Mouse (Mus musculus): ENCODE measurements around the gene Mrps14. TPM values are rescaled to one million over a fixed set of nuclear protein-coding genes. Genes with fewer than 3 reads are reported as not detected.

The Mrps14 gene
- polyA plus RNA-seq, 1 experiment, result 72.2 TPM

GRCm38 (mm10) chr1:160212703-160213669 lies 18.0 kb downstream of the Mrps14 start, which contains the start of gene Cacybp:
Gene Cacybp (minus strand): TSS chr1:160212875.
- Histone ChIP-seq H3K27me3 (ENCODE audit: control insufficient read depth, insufficient read depth, insufficient read length) (no peaks in the 10 kb centered on the region), H3ac (ENCODE audit: control insufficient read depth, insufficient read length) (peak within 1 kb of the TSS; percentile 51), H3K79me2 (ENCODE audit: control insufficient read depth, insufficient read depth) (peaks cover 45% of the 10 kb centered on the region), H3K36me3 (ENCODE audit: control insufficient read depth, insufficient read depth) (no peaks in the 10 kb centered on the region), H3K4me2 (ENCODE audit: low read depth) (peak within 1 kb of the TSS; percentile 95), H3K4me3 (peak within 1 kb of the TSS; percentile 70)
- TF ChIP-seq MYOD1 (IDR thresholded peaks at IDR 0.05; ENCODE audit: control insufficient read depth in 1 of 3, insufficient read length in 2 of 3, low read depth in 2 of 3) (no peak), POLR2AphosphoS2 (IDR thresholded peaks at IDR 0.05; ENCODE audit: insufficient read length, low read depth) (peak; percentile 89), POLR2A (IDR thresholded peaks at IDR 0.05; ENCODE audit: insufficient read length, low read depth) (peak; percentile 96), E2F4 (IDR thresholded peaks at IDR 0.05; ENCODE audit: insufficient read depth) (peak; percentile 4), SRF (IDR thresholded peaks at IDR 0.05; ENCODE audit: control insufficient read depth, insufficient read length, low read depth) (peak; percentile 31)

GRCm38 (mm10) chr1:160214171-160214570 lies 19.2 kb downstream of the Mrps14 start:
- no peak overlapping the region for H3ac ChIP-seq (ENCODE audit: control insufficient read depth, insufficient read length)
- H3K36me3 ChIP-seq (ENCODE audit: control insufficient read depth, insufficient read depth), result no peaks in the 10 kb centered on the region
- H3K79me2 ChIP-seq (ENCODE audit: control insufficient read depth, insufficient read depth), result peaks cover 37% of the 10 kb centered on the region
- peak overlapping the region; percentile 70 for H3K4me3 ChIP-seq
- H3K4me2 ChIP-seq (ENCODE audit: low read depth), result peak overlapping the region; percentile 95
- TF ChIP-seq CEBPB (IDR thresholded peaks at IDR 0.05; ENCODE audit: insufficient read depth, poor library complexity, severe bottlenecking) (no peak), MYOG (IDR thresholded peaks at IDR 0.05; ENCODE audit: control insufficient read depth in 1 of 3, insufficient read depth in 1 of 3, insufficient read length in 2 of 3, low read depth in 2 of 3) (no peak), TCF3 (IDR thresholded peaks at IDR 0.05; ENCODE audit: insufficient read length, low read depth) (no peak), USF1 (IDR thresholded peaks at IDR 0.05; ENCODE audit: low read depth) (no peak), POLR2A (IDR thresholded peaks at IDR 0.05; ENCODE audit: insufficient read length, low read depth) (no peak), SRF (IDR thresholded peaks at IDR 0.05; ENCODE audit: control insufficient read depth, insufficient read length, low read depth) (no peak), MAX (IDR thresholded peaks at IDR 0.05; ENCODE audit: low read depth) (no peak), REST (IDR thresholded peaks at IDR 0.05; ENCODE audit: insufficient read depth, insufficient read length) (no peak), MYOD1 (IDR thresholded peaks at IDR 0.05; ENCODE audit: control insufficient read depth in 1 of 3, insufficient read length in 2 of 3, low read depth in 2 of 3) (no peak), TCF12 (IDR thresholded peaks at IDR 0.05; ENCODE audit: insufficient read depth, poor library complexity, severe bottlenecking) (no peak), E2F4 (IDR thresholded peaks at IDR 0.05; ENCODE audit: insufficient read depth) (no peak), POLR2AphosphoS2 (IDR thresholded peaks at IDR 0.05; ENCODE audit: insufficient read length, low read depth) (no peak)
- H3K27me3 ChIP-seq (ENCODE audit: control insufficient read depth, insufficient read depth, insufficient read length), result no peaks in the 10 kb centered on the region

- no peaks in the 10 kb centered on the region for H3K36me3 ChIP-seq (ENCODE audit: control insufficient read depth, insufficient read depth)
- no peak overlapping the region for H3K4me3 ChIP-seq
- no peak for TF ChIP-seq TCF12 (IDR thresholded peaks at IDR 0.05; ENCODE audit: insufficient read depth, poor library complexity, severe bottlenecking)
- H3K79me2 ChIP-seq (ENCODE audit: control insufficient read depth, insufficient read depth), result peaks cover 7% of the 10 kb centered on the region
- no peak overlapping the region for H3ac ChIP-seq (ENCODE audit: control insufficient read depth, insufficient read length)
- no peak overlapping the region for H3K4me2 ChIP-seq (ENCODE audit: low read depth)
- H3K27me3 ChIP-seq (ENCODE audit: control insufficient read depth, insufficient read depth, insufficient read length), result no peaks in the 10 kb centered on the region
Observed at GRCm38 (mm10) chr1:160217898-160218297, 22.9 kb downstream of the Mrps14 start.

- no peaks in the 10 kb centered on the region for H3K36me3 ChIP-seq (ENCODE audit: control insufficient read depth, insufficient read depth)
- no peaks in the 10 kb centered on the region for H3K79me2 ChIP-seq (ENCODE audit: control insufficient read depth, insufficient read depth)
- no peak overlapping the region for H3K4me3 ChIP-seq
- no peak for TF ChIP-seq POLR2A (IDR thresholded peaks at IDR 0.05; ENCODE audit: insufficient read length, low read depth)
- TF ChIP-seq REST (IDR thresholded peaks at IDR 0.05; ENCODE audit: insufficient read depth, insufficient read length), result no peak
- TF ChIP-seq TCF12 (IDR thresholded peaks at IDR 0.05; ENCODE audit: insufficient read depth, poor library complexity, severe bottlenecking), result no peak
- no peak for TF ChIP-seq POLR2AphosphoS2 (IDR thresholded peaks at IDR 0.05; ENCODE audit: insufficient read length, low read depth)
- TF ChIP-seq MYOG (IDR thresholded peaks at IDR 0.05; ENCODE audit: control insufficient read depth in 1 of 3, insufficient read depth in 1 of 3, insufficient read length in 2 of 3, low read depth in 2 of 3), result no peak
- no peak for TF ChIP-seq CEBPB (IDR thresholded peaks at IDR 0.05; ENCODE audit: insufficient read depth, poor library complexity, severe bottlenecking)
- TF ChIP-seq USF1 (IDR thresholded peaks at IDR 0.05; ENCODE audit: low read depth), result no peak
- TF ChIP-seq MAX (IDR thresholded peaks at IDR 0.05; ENCODE audit: low read depth), result no peak
- no peak for TF ChIP-seq E2F4 (IDR thresholded peaks at IDR 0.05; ENCODE audit: insufficient read depth)
- no peaks in the 10 kb centered on the region for H3K27me3 ChIP-seq (ENCODE audit: control insufficient read depth, insufficient read depth, insufficient read length)
- no peak overlapping the region for H3K4me2 ChIP-seq (ENCODE audit: low read depth)
- H3ac ChIP-seq (ENCODE audit: control insufficient read depth, insufficient read length), result no peak overlapping the region
Observed at GRCm38 (mm10) chr1:160224093-160224492, 29.1 kb downstream of the Mrps14 start.

- H3K36me3 ChIP-seq (ENCODE audit: control insufficient read depth, insufficient read depth), result no peaks in the 10 kb centered on the region
- H3K79me2 ChIP-seq (ENCODE audit: control insufficient read depth, insufficient read depth), result no peaks in the 10 kb centered on the region
- no peak overlapping the region for H3K4me3 ChIP-seq
- no peaks in the 10 kb centered on the region for H3K27me3 ChIP-seq (ENCODE audit: control insufficient read depth, insufficient read depth, insufficient read length)
- no peak for TF ChIP-seq CEBPB (IDR thresholded peaks at IDR 0.05; ENCODE audit: insufficient read depth, poor library complexity, severe bottlenecking)
- TF ChIP-seq SRF (IDR thresholded peaks at IDR 0.05; ENCODE audit: control insufficient read depth, insufficient read length, low read depth), result no peak
- no peak for TF ChIP-seq POLR2A (IDR thresholded peaks at IDR 0.05; ENCODE audit: insufficient read length, low read depth)
- no peak for TF ChIP-seq MYOG (IDR thresholded peaks at IDR 0.05; ENCODE audit: control insufficient read depth in 1 of 3, insufficient read depth in 1 of 3, insufficient read length in 2 of 3, low read depth in 2 of 3)
- no peak for TF ChIP-seq MYOD1 (IDR thresholded peaks at IDR 0.05; ENCODE audit: control insufficient read depth in 1 of 3, insufficient read length in 2 of 3, low read depth in 2 of 3)
- TF ChIP-seq POLR2AphosphoS2 (IDR thresholded peaks at IDR 0.05; ENCODE audit: insufficient read length, low read depth), result no peak
- TF ChIP-seq REST (IDR thresholded peaks at IDR 0.05; ENCODE audit: insufficient read depth, insufficient read length), result no peak
- TF ChIP-seq E2F4 (IDR thresholded peaks at IDR 0.05; ENCODE audit: insufficient read depth), result no peak
- no peak overlapping the region for H3K4me2 ChIP-seq (ENCODE audit: low read depth)
- no peak overlapping the region for H3ac ChIP-seq (ENCODE audit: control insufficient read depth, insufficient read length)
Observed at GRCm38 (mm10) chr1:160227196-160227595, 32.2 kb downstream of the Mrps14 start.
